Mouse (Mus musculus) midbrain, embryonic 11.5 days (tissue): Measurements from ENCODE around the gene Zfp523. TPM values are rescaled to one million over a fixed set of nuclear protein-coding genes. Genes with fewer than 3 reads are reported as not detected.
A peak's percentile ranks its signal among the peaks of the same experiment; 100 is the strongest.

Experiments
- ATAC-seq: fragments of 200-750 bp; cut with Nextera tagmentation; 2 replicates; pipeline ENCODE4 v1.8.0; 2017; ENCODE audit warnings: moderate TSS enrichment, moderate library complexity; ENCODE audit not compliant: low FRiP score
- DNase-seq: peaks from one replicate; pipeline ENCODE4 v3.0.0; 2015; ENCODE audit warnings: low spot score; ENCODE audit errors: missing footprints
- H3K27ac ChIP-seq: fragments of 300-500 bp; sonication (generic); 2 replicates; pipeline ENCODE4 v1.5.1; 2014; ENCODE audit warnings: low read depth, low read length
- H3K27me3 ChIP-seq: fragments of 300-500 bp; sonication (generic); 2 replicates; pipeline ENCODE4 v1.6.1; 2014; ENCODE audit warnings: mild to moderate bottlenecking, low read length, moderate library complexity, mixed read lengths; ENCODE audit not compliant: control insufficient read depth, insufficient read depth
- H3K36me3 ChIP-seq: fragments of 300-500 bp; sonication (generic); 2 replicates; pipeline ENCODE4 v1.6.1; 2014; ENCODE audit warnings: mild to moderate bottlenecking, low read length, moderate library complexity, mixed read lengths; ENCODE audit not compliant: control insufficient read depth, insufficient read depth
- H3K4me1 ChIP-seq: fragments of 300-500 bp; sonication (generic); 2 replicates; pipeline ENCODE4 v1.6.1; 2014; ENCODE audit warnings: low read length; ENCODE audit not compliant: control insufficient read depth, insufficient read depth
- H3K4me2 ChIP-seq: fragments of 300-500 bp; sonication (generic); 2 replicates; pipeline ENCODE4 v1.6.1; 2014; ENCODE audit warnings: mild to moderate bottlenecking, moderate library complexity
- H3K4me3 ChIP-seq: fragments of 300-500 bp; sonication (generic); 2 replicates; pipeline ENCODE4 v1.5.1; 2014; ENCODE audit warnings: low read depth, low read length
- H3K9ac ChIP-seq: fragments of 300-500 bp; sonication (generic); 2 replicates; pipeline ENCODE4 v1.6.1; 2014; ENCODE audit warnings: low read length
- H3K9me3 ChIP-seq: fragments of 300-500 bp; sonication (generic); 2 replicates; pipeline ENCODE4 v1.6.1; 2016; ENCODE audit warnings: low read length; ENCODE audit not compliant: control insufficient read depth
- WGBS: fragments of 180-500 bp; shearing (Covaris S2); extraction: QIAGEN DNeasy Blood & Tissue Kit; methylation state at CpG from one replicate; pipeline ENCODE4 v1.1.7; 2014; 5-methylcytosine and 5-hydroxymethylcytosine counted together
- polyA plus RNA-seq: library from polyadenylated mRNA; unstranded; fragments of >200 nt; fragmentation: Nextera tagmentation; extraction: Ambion mirVana; gene quantifications from 2 replicates; pipeline ENCODE4 v1.2.1, GENCODE M21; 2014

Gene Zfp523
- polyA plus RNA-seq, 1 experiment from 2014 or later: 30.2 TPM

GRCm38 (mm10) chr17:28240846-28241245 is 63.9 kb downstream of the Zfp523 start:
- no peaks in the 10 kb centered on the region for H3K4me1 ChIP-seq
- H3K4me2 ChIP-seq: no peak overlapping the region
- no peaks in the 10 kb centered on the region for H3K27me3 ChIP-seq
- no peaks in the 10 kb centered on the region for H3K36me3 ChIP-seq
- H3K4me3 ChIP-seq: no peak overlapping the region
- DNase-seq (no peak), ATAC-seq (no peak)
- H3K9me3 ChIP-seq: no peaks in the 10 kb centered on the region
- no peak overlapping the region for H3K27ac ChIP-seq
- WGBS: 88% methylated on average over 5 of the region's 5 CpGs
- H3K9ac ChIP-seq: no peak overlapping the region

DNA sequence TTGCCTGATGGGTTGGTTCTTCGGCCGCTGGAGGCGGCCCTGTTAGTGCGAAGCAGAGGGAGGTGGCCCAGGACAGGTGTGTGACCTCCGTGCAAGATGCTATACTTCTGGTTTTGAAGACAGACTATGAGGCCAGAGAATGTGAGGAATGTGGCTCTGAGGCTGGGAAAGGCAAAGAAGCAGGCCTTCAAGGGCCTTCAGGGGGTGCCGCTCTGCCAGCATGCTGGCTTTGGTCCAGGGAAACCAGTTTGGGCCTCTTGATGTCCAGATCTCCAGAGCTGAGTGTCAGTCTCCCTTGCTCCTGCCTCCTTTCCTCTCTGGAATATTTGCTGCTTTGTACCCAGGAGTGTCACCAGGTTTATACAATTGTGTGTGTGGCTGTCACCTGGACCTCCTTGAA is 65.4 kb downstream of the Zfp523 start:
- Histone ChIP-seq H3K4me1 (no peaks in the 10 kb centered on the region), H3K27me3 (no peaks in the 10 kb centered on the region), H3K9ac (no peak overlapping the region), H3K9me3 (no peaks in the 10 kb centered on the region), H3K4me3 (no peak overlapping the region), H3K36me3 (no peaks in the 10 kb centered on the region), H3K4me2 (no peak overlapping the region), H3K27ac (no peak overlapping the region)
- WGBS: 85% methylated on average over 6 of the region's 6 CpGs
- no peak for ATAC-seq
- no peak for DNase-seq

- Histone ChIP-seq H3K9me3 (no peaks in the 10 kb centered on the region), H3K27me3 (no peaks in the 10 kb centered on the region), H3K4me3 (no peak overlapping the region), H3K9ac (no peak overlapping the region), H3K36me3 (no peaks in the 10 kb centered on the region), H3K4me2 (no peak overlapping the region), H3K27ac (no peak overlapping the region), H3K4me1 (no peaks in the 10 kb centered on the region)
- no peak for ATAC-seq
- no peak for DNase-seq
- 85% methylated on average over 6 of the region's 6 CpGs for WGBS
Observed at GRCm38 (mm10) chr17:28244214-28244613, 67.3 kb downstream of the Zfp523 start.

DNA sequence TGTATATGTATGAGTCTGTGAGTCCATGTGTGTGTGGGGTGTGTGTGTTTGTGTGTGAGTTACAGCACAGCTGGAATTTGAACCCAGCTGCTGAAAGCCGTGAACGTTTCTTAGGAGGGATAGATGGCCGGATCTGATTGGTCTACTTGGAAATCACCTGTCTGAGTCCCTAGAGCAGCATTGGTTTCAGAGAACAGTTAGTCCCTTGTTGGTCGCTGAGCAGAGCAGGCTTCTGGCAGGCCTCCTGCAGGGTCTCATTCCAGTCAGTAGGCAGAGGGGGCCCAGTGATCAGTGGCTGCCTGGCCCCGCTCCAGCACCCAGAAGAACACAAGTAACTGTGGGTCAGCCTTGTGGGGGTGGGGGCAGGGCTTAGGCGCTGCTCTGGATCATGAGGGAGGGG is 67.8 kb downstream of the Zfp523 start:
- H3K4me1 ChIP-seq: no peaks in the 10 kb centered on the region
- no peaks in the 10 kb centered on the region for H3K9me3 ChIP-seq
- H3K4me3 ChIP-seq: no peak overlapping the region
- no peak for DNase-seq
- H3K27me3 ChIP-seq: no peaks in the 10 kb centered on the region
- ATAC-seq: no peak
- no peaks in the 10 kb centered on the region for H3K36me3 ChIP-seq
- no peak overlapping the region for H3K9ac ChIP-seq
- H3K4me2 ChIP-seq: no peak overlapping the region
- no peak overlapping the region for H3K27ac ChIP-seq
- 38% methylated on average over 6 of the region's 6 CpGs for WGBS

- 87% methylated on average over 11 of the region's 11 CpGs for WGBS
Observed at GRCm38 (mm10) chr17:28246640-28247039, 69.7 kb downstream of the Zfp523 start.

DNA sequence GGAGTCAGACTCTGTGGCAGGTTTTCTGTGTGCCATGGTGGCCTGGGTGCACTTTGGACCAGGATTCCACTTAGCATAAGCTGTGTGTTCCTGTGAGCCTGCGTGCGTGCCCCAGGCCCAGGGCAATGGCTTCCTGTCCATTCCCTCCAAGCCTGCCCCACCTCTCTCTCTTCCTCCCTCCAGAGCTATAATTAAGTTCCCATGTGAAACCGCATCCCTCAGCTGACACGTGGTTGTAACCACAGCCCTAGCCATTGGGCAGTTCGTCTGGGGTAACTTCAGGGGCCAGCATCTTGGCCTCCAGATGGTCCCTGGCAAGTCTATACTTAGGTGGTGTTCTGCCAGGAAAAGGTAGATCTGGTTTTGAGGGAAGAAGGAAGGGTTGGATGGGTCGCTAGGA is 70.7 kb downstream of the Zfp523 start:
- no peaks in the 10 kb centered on the region for H3K9me3 ChIP-seq
- no peaks in the 10 kb centered on the region for H3K4me1 ChIP-seq
- 67% methylated on average over 6 of the region's 6 CpGs for WGBS
- no peak for ATAC-seq
- H3K4me3 ChIP-seq: no peak overlapping the region
- no peak overlapping the region for H3K4me2 ChIP-seq
- no peaks in the 10 kb centered on the region for H3K36me3 ChIP-seq
- H3K9ac ChIP-seq: no peak overlapping the region
- peak; percentile 44 for DNase-seq
- H3K27ac ChIP-seq: no peak overlapping the region
- no peaks in the 10 kb centered on the region for H3K27me3 ChIP-seq

More at GRCm38 (mm10) chr17:28246640-28247039, 69.7 kb downstream of the Zfp523 start:
- Histone ChIP-seq H3K27ac (no peak overlapping the region), H3K4me3 (no peak overlapping the region), H3K27me3 (no peaks in the 10 kb centered on the region), H3K4me1 (no peaks in the 10 kb centered on the region), H3K4me2 (no peak overlapping the region), H3K9me3 (no peaks in the 10 kb centered on the region), H3K9ac (no peak overlapping the region), H3K36me3 (no peaks in the 10 kb centered on the region)
- DNase-seq (no peak), ATAC-seq (no peak)

GRCm38 (mm10) chr17:28249062-28249461 is 72.1 kb downstream of the Zfp523 start:
- Histone ChIP-seq H3K4me1 (no peaks in the 10 kb centered on the region), H3K4me2 (no peak overlapping the region), H3K27me3 (no peaks in the 10 kb centered on the region), H3K9ac (no peak overlapping the region), H3K36me3 (no peaks in the 10 kb centered on the region), H3K4me3 (no peak overlapping the region), H3K9me3 (no peaks in the 10 kb centered on the region), H3K27ac (no peak overlapping the region)
- 85% methylated on average over 12 of the region's 12 CpGs for WGBS
- no peak for ATAC-seq
- DNase-seq: peak; percentile 44

DNA sequence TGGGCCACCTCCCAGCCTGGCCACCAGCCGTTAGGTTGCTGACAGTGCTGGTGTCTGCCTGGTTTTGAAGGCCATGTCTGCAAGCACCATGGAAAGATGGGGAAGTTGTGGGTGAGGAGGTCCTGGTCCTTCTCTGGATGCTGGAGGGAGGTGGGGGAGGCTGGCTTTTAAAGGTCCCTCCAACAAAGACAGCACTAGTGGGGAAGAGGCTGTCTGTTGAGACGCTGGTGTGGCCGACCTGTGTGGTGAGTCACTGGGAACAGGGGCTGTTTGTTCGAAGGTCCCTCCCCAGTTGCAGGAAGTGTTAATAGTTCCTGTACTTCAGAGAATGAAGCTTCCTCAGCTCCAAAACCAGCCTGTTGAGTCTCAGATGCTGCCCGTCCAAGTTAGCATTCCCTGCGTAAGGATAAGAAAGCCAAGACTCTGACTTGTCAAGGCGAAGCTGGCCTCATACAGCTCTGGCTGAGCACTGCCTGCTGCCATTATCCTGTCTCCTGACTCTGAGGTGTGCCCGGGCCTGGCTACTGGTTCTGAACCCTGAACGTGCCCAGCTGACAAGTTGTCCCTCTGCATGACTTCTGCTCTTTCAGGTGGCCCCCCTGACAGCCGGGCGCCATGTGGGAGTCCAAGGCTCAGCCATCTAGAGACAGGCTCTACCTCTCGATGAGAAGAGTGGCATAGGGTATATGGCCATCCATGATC is 74.8 kb downstream of the Zfp523 start:
- Histone ChIP-seq H3K9ac (no peak overlapping the region), H3K4me3 (no peak overlapping the region), H3K4me2 (no peak overlapping the region), H3K27me3 (no peaks in the 10 kb centered on the region), H3K36me3 (no peaks in the 10 kb centered on the region), H3K4me1 (no peaks in the 10 kb centered on the region), H3K9me3 (no peaks in the 10 kb centered on the region), H3K27ac (no peak overlapping the region)
- ATAC-seq (no peak), DNase-seq (no peak)
- WGBS: 88% methylated on average over 12 of the region's 12 CpGs

- no peak overlapping the region for H3K27ac ChIP-seq
Observed at GRCm38 (mm10) chr17:28252281-28252648, 75.3 kb downstream of the Zfp523 start.

More at GRCm38 (mm10) chr17:28252281-28252648, 75.3 kb downstream of the Zfp523 start:
- Histone ChIP-seq H3K36me3 (no peaks in the 10 kb centered on the region), H3K4me1 (no peaks in the 10 kb centered on the region), H3K9ac (no peak overlapping the region), H3K4me2 (no peak overlapping the region), H3K27me3 (no peaks in the 10 kb centered on the region), H3K4me3 (no peak overlapping the region), H3K9me3 (no peaks in the 10 kb centered on the region)
- 92% methylated on average over 5 of the region's 5 CpGs for WGBS
- ATAC-seq (no peak), DNase-seq (no peak)
